Mouse (Mus musculus): ENCODE measurements around the gene 4930544D05Rik.

Gene 4930544D05Rik

DNA sequence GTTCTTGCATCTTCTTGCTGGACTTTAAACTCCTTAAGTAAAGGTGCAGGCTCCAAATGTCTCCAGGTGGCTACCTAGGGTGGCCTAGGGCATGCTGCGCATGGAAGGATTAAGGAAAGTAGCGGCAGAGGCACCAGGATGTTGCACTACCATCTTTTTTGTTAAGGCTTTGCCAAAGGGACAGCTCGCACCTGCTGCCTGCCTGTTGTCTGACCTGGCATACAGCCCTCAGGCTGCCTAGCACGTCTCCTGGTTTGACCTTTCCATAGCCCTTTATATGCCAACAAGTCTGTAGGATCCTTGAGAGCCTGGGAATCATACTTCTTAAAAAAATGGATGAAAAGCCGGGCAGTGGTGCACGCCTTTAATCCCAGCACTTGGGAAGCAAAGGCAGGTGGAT, 27.4 kb downstream of the 4930544D05Rik start:
- DNase-seq (ENCODE audit: low spot score in 2 of 2) = no peak

DNA sequence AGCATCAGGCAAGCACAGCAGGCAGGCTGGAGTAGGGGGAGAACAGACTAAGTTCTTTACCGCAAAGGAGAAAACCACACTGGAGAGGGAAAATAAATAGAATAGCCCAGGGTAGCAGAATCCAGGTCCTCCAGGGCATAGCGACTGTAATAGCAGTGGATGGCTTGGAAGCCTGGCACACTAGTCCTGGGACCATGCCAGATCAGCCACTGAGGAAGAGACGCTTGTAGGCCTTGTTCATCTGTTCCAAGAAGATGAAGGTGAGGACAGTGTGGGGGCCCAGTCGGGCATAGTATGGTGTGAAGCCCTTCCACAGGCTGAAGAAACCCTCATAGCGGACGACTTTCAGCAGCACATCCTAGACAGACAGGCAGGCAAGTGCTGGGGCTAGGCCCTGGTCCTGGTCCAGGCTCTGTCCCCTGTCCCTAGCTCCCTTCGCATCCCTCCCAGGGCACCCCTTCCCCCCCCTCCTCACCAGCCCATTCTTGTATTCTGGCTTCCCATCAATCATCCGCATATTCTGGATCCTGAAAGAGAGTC, 29.0 kb downstream of the 4930544D05Rik start:
- no peak for DNase-seq (ENCODE audit: low spot score in 2 of 2)

DNA sequence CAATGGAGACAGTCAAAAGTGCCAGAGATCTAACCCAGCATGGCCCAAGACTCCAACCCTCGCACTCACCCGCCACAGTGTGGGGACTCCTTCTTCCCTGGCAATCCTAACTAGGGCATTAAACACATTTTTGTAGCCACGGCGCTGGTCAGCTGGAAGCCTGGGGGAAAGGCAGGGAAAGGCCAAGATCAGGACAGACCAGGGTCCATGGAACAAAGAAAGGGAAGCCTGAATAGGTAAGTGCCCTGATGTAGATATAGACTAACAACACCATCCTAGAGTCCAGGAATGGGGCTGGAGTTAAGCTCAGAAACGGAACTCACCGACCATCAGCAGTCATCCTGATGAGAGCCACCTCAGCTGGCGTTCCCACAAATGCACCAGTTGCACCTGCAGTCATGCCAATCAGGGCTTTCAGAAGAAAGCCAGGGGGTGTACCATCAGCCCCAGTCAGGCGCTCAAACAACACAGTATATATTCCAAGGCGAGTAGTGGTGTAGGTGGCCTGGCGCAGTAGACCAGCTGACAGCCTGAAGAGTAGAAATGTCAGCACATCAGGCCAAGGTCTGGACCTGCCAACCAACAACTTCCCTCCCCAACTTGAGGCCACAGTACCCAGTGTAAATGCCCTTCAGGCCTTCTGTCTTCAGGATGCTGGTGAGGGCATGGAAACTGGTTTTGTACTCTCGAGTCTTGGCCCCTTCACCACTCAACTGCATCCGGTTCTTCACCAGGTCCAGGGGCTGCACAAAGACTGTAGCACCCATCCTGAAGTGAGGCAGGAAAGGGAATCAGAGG, 30.0 kb downstream of the 4930544D05Rik start:
- peak in 1 of 2 experiments; percentile 35 for DNase-seq (ENCODE audit: low spot score in 2 of 2)

DNA sequence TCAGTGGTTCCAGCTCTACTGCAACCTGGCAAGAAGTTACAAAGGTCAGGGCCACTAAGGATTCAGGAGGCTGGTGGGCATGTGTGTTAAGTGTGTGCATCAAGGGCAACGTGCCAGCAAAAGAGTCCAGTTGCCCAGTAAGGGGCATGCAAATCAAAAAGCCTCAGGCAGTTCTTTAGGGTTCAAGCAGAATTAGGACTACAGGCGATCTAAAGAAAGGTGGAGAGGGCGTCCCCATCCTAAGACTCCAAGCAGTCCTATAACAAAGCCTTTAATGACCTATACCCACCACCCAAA, 30.6 kb downstream of the 4930544D05Rik start:
- no peak for DNase-seq (ENCODE audit: low spot score in 2 of 2)

DNA sequence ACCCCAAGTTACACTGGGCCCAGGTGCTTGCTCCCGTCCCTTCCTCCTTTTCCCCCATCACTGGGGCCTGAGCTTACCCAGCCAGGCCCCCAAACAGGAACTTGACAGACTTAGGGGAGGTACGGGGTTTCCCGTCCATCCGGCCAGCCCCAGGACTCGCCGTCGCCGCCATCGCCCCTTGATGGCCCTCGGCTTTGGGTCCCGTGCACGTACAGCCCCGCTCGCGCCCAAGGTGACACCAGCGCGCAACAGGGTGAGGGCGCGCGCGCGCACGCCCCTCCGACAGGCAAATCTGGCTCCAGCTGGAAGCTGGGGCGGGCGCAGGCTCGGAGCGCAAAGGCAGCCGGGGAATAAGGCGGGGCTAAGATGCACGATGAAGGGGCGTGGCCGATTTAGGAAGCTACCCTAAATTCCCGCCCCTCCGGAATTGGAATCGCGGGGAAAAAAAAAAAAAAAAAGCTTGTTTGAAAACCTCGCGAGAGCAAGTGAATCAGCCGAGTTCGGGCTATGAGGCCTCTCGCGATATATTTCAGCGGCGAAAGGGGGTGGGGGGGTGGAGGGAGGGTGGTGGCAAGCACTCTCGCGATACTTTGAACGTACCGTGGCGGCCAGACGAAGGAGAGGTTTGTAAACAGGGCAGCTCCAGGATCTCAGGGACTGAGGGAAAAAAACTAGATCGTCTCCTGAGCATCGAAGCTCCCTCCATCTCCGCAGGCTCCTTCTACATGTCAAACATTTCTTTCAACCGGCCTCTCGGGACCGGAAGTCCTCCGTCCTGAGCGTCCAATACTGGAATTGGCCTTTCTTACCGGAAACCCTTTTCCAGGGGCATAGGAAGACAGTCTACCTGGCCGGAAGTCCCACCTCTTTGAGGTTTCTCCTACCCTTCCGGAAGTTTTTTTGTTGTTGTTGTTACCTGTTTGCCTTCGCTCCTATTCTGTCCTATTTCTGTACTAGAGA, 31.3 kb downstream of the 4930544D05Rik start, which contains the start of the genes Rnf167 and Slc25a11:
Rnf167 (plus strand) TSS at position 545 of the 960 bp plus-strand sequence.
Slc25a11 (minus strand) TSS at position 789 of the 960 bp plus-strand sequence.
- peak; percentile 95 to 97 for DNase-seq (ENCODE audit: low spot score in 2 of 2)

DNA sequence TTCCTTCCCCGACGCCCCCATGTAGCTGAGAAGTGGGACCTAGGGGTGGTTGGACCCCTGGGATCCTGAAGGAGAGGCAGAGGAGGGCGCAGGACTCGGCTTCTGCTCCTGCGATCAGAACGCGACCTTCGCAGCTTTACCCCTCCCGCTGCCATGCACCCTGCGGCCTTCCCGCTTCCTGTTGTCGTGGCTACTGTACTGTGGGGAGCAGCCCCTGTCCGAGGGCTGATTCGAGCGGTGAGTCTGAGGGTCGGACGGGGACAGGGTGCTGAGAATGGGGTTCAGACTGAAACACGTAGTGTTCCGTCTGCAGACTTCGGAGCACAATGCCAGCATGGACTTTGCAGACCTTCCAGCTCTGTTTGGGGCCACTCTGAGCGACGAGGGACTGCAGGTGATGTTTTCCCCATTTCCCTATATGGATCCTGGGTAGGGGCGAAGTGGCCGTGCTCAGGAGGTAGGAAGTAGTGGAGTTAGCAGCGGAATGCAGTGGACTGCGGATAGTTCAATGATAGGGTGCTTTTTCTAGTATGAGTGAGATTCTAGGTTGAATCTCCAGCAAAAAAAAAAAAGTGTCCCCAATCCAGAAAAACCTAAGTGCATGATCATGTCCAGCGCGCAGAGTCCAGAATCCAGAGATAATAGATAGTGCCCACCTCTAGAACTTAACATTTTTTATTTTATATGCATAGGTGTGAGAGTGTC, 32.2 kb downstream of the 4930544D05Rik start:
- DNase-seq (ENCODE audit: low spot score in 2 of 2) = peak in 1 of 2 experiments; percentile 17

DNA sequence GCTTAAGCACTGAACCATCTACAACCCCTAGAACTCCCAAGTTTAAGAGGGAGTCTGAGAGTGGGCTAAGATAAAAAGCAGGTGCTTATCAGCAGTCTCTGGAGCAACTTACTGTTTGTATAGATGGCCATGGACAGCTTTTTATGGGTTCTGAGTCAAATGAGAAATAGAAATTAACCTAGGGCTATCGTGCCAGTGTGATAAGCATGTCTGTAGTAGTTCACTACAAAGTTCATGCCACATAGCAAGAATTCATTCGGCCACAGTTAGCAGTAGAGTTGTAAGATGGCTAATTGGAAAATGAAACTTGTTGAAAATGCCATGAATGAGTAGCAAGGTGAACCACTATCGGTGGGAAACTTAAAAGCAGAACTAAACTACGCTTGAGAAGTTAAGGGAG, 32.9 kb downstream of the 4930544D05Rik start:
- no peak for DNase-seq (ENCODE audit: low spot score in 2 of 2)

DNA sequence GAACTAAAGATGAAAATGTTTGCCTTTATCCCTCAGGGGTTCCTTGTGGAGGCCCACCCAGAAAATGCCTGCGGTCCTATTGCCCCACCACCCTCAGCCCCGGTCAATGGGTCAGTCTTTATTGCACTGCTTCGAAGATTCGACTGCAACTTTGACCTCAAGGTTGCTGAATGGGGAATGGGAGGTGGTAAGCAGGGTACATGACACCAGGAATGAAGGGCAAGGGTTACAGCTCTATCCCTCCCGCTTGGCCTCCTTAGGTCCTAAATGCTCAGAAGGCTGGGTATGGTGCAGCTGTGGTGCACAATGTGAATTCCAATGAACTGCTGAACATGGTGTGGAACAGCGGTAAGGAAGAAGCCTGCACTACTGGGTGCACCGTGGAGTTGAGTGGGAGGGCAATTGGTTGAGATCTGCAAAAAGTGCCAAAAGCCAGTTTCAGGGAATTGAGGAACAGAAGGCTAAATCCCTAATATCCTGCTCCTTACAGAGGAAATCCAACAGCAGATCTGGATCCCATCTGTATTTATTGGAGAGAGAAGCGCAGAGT, 33.6 kb downstream of the 4930544D05Rik start:
- DNase-seq (ENCODE audit: low spot score in 2 of 2) = no peak

DNA sequence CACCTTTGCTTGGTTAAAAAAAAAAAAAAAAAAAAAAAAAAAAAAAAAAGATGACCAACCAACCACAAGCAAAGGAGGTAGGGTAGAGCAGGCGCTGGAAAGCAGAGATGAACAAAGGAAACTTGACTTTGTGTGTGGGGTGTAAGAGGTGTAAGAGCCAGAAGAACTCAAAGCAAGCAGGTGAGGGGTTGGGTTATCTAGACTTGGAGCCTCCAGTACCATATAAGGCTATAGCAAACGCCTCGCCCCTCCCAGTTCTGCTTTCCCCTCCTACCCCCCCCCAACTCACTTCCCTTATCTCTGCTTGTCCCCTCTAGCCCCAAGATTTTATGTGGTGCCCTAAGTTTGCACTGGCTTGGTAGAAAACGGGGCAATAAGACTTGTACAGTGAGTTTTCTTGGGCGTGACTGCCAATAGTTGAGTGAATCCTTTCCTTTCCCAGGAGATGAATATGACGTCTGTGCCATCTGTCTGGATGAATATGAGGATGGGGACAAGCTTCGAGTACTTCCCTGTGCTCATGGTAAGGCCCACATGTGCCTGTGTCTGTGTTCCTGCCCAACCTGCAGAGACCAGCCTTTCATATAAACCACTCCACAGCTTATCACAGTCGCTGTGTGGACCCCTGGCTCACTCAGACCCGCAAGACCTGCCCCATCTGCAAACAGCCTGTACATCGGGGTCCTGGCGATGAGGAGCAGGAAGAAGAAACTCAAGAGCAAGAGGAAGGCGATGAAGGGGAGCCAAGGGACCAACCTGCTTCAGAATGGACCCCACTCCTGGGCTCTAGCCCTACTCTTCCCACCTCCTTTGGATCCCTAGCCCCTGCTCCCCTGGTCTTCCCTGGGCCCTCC, 34.9 kb downstream of the 4930544D05Rik start:
- DNase-seq (ENCODE audit: low spot score in 2 of 2) = no peak

DNA sequence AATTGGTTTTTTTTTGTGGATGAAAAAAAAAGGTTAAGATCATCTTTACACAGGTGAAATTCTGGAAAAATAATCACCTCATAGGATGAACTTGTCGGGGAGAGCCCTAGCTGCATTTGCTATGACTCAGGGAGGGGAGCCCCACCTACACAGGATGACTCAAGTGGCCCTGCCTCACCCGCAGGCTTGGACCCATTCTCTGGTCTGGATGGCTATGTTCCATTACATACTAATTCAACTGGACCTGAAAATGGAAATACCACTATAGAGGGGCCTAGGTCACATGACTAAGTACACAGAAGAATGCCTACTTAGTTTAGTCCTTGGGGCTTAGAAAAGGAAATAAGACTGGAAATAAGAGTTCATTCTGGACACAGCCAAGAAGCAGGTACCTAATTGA, 35.7 kb downstream of the 4930544D05Rik start:
- DNase-seq (ENCODE audit: low spot score in 2 of 2) = no peak

DNA sequence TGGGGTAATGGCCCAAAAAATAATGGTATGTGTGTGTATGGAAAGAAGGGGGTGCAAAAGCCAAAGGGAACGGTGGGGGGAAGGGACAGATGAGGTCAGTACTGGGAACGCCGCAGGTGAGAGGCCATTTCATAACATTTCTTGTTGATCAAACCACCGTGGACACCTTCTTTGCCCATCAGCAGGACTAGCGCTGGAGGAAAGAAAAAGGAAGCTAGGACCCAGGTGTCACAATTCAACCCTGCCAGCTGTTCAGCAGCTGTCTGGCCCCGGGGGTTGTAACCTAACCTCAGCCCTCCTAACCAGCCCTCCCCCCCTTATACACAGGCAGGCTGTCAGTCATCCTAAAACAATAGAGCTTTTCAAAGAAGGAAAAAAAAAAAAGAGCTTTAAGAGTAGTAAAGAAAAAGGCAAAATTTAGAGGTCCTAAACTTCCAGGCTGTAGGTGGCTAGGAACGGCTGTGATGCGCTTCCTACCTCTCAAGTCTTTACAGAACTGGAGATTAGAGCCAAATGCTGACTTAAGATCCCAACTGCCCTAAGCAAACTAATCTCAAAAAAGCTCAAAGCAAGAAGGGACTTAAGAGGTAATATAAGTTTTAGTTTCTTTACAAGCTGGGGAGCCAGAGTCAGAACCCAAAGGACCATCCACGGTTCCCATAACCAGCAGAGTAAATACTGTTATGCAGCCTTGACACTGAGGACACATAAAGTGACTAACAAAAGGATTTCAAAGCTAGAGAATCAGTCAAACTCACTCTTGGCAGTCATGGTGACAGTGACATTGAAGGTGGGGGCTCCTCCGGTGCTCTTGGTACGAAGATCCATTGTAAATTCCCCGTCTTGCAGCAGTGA, 36.6 kb downstream of the 4930544D05Rik start:
- no peak for DNase-seq (ENCODE audit: low spot score in 2 of 2)

DNA sequence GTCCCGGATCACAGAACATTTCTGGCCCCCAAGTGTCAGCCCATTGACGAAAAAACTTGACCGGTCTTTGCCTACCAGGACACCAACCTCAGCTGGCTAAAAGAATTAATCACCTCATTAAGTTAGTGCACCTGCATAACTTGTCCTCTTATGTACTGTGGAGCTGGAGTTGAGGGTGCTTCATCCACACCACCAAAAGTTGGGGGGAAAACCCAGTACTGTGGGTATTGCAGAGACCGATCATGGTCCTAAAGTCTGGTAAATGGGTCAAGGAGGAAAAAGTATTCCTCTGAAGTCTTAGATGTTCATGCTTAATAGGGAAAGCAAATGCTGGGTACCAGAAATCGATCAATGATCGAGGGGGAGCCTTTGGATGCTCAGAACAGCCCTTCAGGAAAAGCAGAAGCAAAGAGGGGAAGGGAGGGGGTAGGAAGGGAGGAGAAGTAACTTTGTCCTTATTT, 37.3 kb downstream of the 4930544D05Rik start:
- DNase-seq (ENCODE audit: low spot score in 2 of 2) = no peak

DNA sequence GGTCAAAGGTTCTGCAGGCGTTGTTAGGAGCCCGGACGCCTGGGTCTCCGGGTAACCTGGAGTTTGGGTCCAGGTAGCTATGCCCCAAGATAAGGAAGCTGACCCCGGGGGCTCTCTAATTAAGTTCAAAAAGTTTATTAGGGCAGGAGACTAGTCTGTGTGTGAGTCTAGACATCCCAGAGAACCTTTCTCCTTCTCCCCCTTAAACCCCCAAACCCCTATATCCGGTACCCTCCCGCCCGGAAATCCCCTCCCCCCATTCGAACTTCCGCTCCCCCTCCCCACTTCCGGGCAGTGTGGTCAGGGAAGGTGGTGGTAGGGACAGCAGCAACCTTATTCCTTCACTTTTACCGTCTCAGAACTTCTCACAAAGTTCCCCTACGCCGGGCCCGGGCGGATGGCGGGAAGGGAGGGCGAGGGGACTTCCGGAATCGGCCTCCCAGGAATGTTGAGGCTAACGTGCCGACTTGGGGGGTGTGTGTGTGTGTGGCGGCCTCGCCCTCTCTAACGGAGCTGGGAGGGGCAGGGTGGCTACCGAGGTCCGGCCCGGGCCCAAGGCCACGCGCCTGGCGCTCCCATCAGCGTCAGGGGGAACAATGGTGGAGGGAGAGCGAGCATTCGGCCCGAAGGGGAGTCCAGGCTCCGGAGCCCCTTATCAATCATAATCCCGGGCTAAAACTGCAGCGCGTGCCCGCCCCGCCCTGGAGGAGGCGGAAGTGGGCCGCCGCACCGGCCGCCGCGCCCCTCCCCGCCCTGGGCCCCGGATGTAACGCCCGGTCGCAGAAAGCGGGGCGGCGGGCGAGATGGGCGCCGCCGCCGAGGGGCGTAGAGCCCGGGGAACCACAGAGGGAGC, 37.9 kb downstream of the 4930544D05Rik start:
- peak; percentile 64 to 70 for DNase-seq (ENCODE audit: low spot score in 2 of 2)

DNA sequence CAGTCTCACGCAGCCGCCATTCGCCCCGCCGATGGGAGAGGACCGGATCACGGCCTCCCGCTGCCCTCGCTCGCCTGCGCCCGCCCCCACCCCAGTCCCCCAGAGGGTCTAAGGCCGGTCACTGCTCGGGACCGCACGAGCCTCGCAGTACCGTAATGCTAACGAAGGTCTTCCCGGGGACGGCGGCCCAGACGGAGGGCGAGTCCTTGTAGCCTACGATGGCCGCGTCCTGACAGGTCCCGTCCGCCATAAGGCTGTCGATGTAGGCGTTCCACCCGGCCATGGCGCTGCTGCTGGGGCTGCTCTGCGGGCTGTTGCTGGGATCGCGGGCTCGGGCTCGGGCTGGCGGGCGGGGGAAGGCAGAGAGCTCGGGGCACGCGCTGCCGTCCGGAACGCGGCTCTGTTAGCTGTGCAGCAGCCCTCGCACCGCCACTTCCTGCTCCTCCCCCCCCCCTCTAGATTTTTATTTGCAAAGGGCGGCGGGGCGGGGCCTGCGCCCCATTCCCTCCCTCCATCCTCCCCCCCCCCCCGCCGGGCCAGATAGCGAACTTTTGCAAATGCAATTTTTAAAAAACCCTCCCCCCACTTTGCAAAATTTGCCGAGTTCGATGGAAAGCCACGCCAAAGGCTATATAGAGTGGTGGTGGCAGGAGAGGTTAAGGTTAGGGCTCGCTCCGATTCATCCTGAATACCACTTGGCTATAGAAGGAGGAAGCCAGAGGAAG, 38.7 kb downstream of the 4930544D05Rik start, which contains the start of gene Pfn1:
Pfn1 (minus strand) TSS at position 447 of the 725 bp plus-strand sequence.
- peak; percentile 68 to 76 for DNase-seq (ENCODE audit: low spot score in 2 of 2)

DNA sequence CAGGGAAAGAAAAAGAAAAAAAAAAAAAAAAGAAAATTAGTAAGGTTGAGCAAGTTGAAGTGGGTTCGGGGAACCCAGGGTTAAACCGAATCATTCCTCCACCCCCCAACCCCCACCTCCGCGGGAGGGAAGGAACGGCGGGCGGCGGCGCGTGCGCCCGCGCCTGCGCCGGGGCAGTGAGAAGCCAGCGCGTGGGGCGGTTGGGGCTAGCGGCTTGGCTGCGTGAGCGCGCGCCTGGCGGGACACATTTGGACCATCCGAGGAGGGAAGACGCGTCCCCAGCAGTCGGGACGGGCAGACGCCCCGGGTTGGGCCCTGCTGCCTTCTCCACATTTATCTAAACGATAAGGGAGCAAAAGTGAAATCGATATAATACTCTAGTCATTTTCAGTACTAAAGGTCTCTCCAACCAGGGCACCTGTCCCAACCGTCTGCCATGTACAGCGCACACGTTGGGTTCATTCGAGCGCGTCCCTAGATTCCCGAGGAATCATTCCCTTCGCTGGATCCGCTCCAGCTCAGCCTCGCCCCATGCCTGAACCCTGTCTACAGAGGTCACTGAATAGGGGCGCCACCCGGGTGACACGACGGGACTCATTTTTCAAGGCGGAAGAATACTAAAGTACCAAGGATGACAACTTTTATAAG, 39.4 kb downstream of the 4930544D05Rik start:
- DNase-seq (ENCODE audit: low spot score in 2 of 2) = peak; percentile 82 to 83

DNA sequence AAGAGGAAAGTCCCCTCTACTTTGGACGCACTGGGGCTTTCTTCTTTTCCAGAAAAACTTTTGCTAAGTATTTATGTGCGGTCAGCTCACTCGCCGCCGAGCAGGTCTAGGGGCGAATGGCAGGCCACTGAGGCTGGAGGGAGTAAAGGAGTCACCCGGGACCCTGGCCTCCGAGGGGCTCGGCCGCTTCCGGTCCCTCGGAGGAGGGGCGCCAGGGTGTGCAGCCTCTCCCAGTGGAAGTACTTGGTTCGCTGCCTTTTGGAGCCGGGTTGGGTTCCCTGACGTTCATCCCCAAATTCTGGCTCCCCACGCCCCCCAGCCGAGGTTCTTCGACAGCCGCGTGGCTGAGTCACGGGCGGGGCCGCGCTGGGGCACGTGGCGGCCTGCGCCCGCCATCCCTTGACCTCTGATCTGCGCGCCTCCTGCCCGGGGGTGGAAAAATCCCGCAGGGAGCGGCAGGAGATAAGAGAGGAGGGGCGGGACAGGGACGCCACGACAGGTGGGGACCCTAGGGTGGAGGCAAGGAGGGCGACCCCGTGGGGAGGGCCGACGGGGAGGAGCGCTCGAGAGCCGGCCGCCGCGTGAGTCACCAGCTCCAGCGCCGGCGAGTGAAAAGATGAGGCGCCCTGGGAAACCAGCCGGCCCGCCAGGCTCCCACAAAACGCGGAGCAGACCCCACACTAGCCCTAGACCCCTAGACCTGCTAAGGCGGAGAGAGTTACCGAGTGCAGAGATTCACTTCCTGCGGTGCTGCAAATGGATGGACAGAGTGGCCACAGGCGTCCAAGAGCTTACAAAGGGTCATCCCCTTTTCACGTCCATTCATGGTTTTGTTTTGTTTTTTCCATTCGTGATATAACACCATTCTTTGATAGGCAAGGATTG, 40.2 kb downstream of the 4930544D05Rik start:
- DNase-seq (ENCODE audit: low spot score in 2 of 2) = peak; percentile 78 to 81

Measured in heart, adult 9 months (tissue).